Mouse (Mus musculus) CH12.LX (cell line): ENCODE results near the gene Hmcn1. TPM values are rescaled to one million over a fixed set of nuclear protein-coding genes. Genes with fewer than 3 reads are reported as not detected.

Experiments used
- DNase-seq: peaks from one replicate; pipeline ENCODE4 v3.0.0-alpha.2; 2013; ENCODE audit errors: extremely low read depth
- H3K27ac ChIP-seq: 2 replicates; pipeline ENCODE4 v1.5.1; 2012; ENCODE audit warnings: low read depth, mild to moderate bottlenecking, control low read depth, moderate library complexity; ENCODE audit not compliant: insufficient read depth
- H3K27me3 ChIP-seq: replicated peaks from 2 replicates; pipeline ENCODE3; 2012; ENCODE audit warnings: inconsistent platforms
- H3K36me3 ChIP-seq, 2 experiments: replicated peaks in 1 of 2; 2 replicates each; pipeline versions ENCODE3 to v1.6.1; 2012; ENCODE audit warnings: inconsistent platforms in 1 of 2, low read length in 1 of 2, mild to moderate bottlenecking in 1 of 2, mixed read lengths in 1 of 2, moderate library complexity in 1 of 2; ENCODE audit not compliant: control insufficient read depth in 1 of 2, insufficient read depth in 1 of 2
- H3K4me1 ChIP-seq, 2 experiments: 2 replicates each; pipeline ENCODE4 v1.6.1; 2012; ENCODE audit warnings: inconsistent platforms in 1 of 2, moderate library complexity in 1 of 2; ENCODE audit not compliant: insufficient read depth in 2 of 2, control insufficient read depth in 1 of 2
- H3K4me2 ChIP-seq: 2 replicates; pipeline ENCODE4 v1.6.1; 2012; ENCODE audit warnings: low read depth, mild to moderate bottlenecking, control low read depth; ENCODE audit not compliant: poor library complexity, insufficient read depth, severe bottlenecking
- H3K4me3 ChIP-seq, 3 experiments: fragments of 150-350 bp in 1 of 3; sonication (generic) in 1 of 3; replicated peaks in 1 of 3; 2 replicates each; pipeline versions ENCODE3 to v1.5.1; 2011 to 2012; ENCODE audit warnings: low read depth in 2 of 3, low read length in 2 of 3, mild to moderate bottlenecking in 2 of 3, moderate library complexity in 2 of 3, control low read depth in 1 of 3, improper control_type of control experiment in 1 of 3, inconsistent platforms in 1 of 3, mixed read lengths in 1 of 3; ENCODE audit not compliant: poor library complexity in 1 of 3
- H3K79me2 ChIP-seq: replicated peaks from 2 replicates; pipeline ENCODE4 v1.6.1; 2012; ENCODE audit warnings: mild to moderate bottlenecking, moderate library complexity; ENCODE audit not compliant: control insufficient read depth, poor library complexity, insufficient read depth, severe bottlenecking; ENCODE audit errors: extremely low read depth
- H3K9ac ChIP-seq: 2 replicates; pipeline ENCODE4 v1.6.1; 2012; ENCODE audit warnings: low read depth, mild to moderate bottlenecking, control low read depth, moderate library complexity; ENCODE audit not compliant: insufficient read depth
- H3K9me3 ChIP-seq: replicated peaks from 2 replicates; pipeline ENCODE3; 2012; ENCODE audit warnings: low read length, inconsistent platforms, mixed read lengths
- BHLHE40 ChIP-seq: IDR thresholded peaks from 2 replicates; pipeline ENCODE4 v1.6.1; 2011; ENCODE audit warnings: mild to moderate bottlenecking, low read depth, low read length, improper control_type of control experiment
- CHD1 ChIP-seq: IDR thresholded peaks from 2 replicates; pipeline ENCODE4 v1.6.1; 2012; ENCODE audit warnings: low read depth, low read length, improper control_type of control experiment, inconsistent platforms
- CTCF ChIP-seq, 2 experiments: IDR thresholded peaks in 1 of 2; conservative IDR thresholded peaks in 1 of 2; 2 replicates each; pipeline ENCODE4 v1.5.1; 2011 to 2012; ENCODE audit warnings: low read depth in 2 of 2, low read length in 2 of 2, improper control_type of control experiment in 1 of 2, inconsistent platforms in 1 of 2, mild to moderate bottlenecking in 1 of 2, moderate library complexity in 1 of 2
- ELF1 ChIP-seq: IDR thresholded peaks from 2 replicates; pipeline ENCODE4 v1.6.1; 2014; ENCODE audit warnings: low read depth, mild to moderate bottlenecking, inconsistent platforms, low read length, improper control_type of control experiment
- EP300 ChIP-seq: IDR thresholded peaks from 2 replicates; pipeline ENCODE4 v1.6.1; 2011; ENCODE audit warnings: low read length, improper control_type of control experiment
- ETS1 ChIP-seq: conservative IDR thresholded peaks from 2 replicates; pipeline ENCODE4 v1.6.1; 2012; ENCODE audit warnings: low read depth, mild to moderate bottlenecking, inconsistent platforms, low read length, improper control_type of control experiment, moderate library complexity
- GABPA ChIP-seq: IDR thresholded peaks from 2 replicates; pipeline ENCODE4 v1.6.1; 2012; ENCODE audit warnings: low read depth, low read length, improper control_type of control experiment, inconsistent platforms; ENCODE audit not compliant: insufficient replicate concordance
- JUND ChIP-seq: conservative IDR thresholded peaks from 2 replicates; pipeline ENCODE4 v1.6.1; 2011; ENCODE audit warnings: low read depth, low read length, improper control_type of control experiment
- KAT2A ChIP-seq: IDR thresholded peaks from 2 replicates; pipeline ENCODE4 v1.6.1; 2012; ENCODE audit warnings: low read length, improper control_type of control experiment, inconsistent platforms; ENCODE audit not compliant: insufficient replicate concordance
- MAFK ChIP-seq: IDR thresholded peaks from 2 replicates; pipeline ENCODE4 v1.6.1; 2011; ENCODE audit warnings: low read length, improper control_type of control experiment; ENCODE audit not compliant: insufficient replicate concordance
- MAZ ChIP-seq: IDR thresholded peaks from 2 replicates; pipeline ENCODE4 v1.6.1; 2012; ENCODE audit warnings: low read depth, mild to moderate bottlenecking, inconsistent platforms, low read length, improper control_type of control experiment, moderate library complexity
- MXI1 ChIP-seq: IDR thresholded peaks from 2 replicates; pipeline ENCODE4 v1.6.1; 2011; ENCODE audit warnings: mild to moderate bottlenecking, low read depth, low read length, improper control_type of control experiment
- NELFE ChIP-seq: IDR thresholded peaks from 2 replicates; pipeline ENCODE4 v1.6.1; 2011; ENCODE audit warnings: low read depth, low read length, improper control_type of control experiment
- NRF1 ChIP-seq: IDR thresholded peaks from 2 replicates; pipeline ENCODE4 v1.6.1; 2014; ENCODE audit warnings: low read depth, mild to moderate bottlenecking, inconsistent platforms, low read length, improper control_type of control experiment, moderate library complexity
- PAX5 ChIP-seq: IDR thresholded peaks from 2 replicates; pipeline ENCODE4 v1.6.1; 2012; ENCODE audit warnings: low read length, inconsistent platforms, mixed read lengths
- POLR2A ChIP-seq: IDR thresholded peaks from 2 replicates; pipeline ENCODE4 v1.6.1; 2011; ENCODE audit warnings: low read depth, mild to moderate bottlenecking, improper control_type of control experiment, low read length
- RCOR1 ChIP-seq: conservative IDR thresholded peaks from 2 replicates; pipeline ENCODE4 v1.6.1; 2012; ENCODE audit warnings: low read depth, mild to moderate bottlenecking, inconsistent platforms, low read length, improper control_type of control experiment
- SMC3 ChIP-seq: IDR thresholded peaks from 2 replicates; pipeline ENCODE4 v1.6.1; 2011; ENCODE audit warnings: low read depth, low read length, improper control_type of control experiment
- TBP ChIP-seq: conservative IDR thresholded peaks from 2 replicates; pipeline ENCODE4 v1.6.1; 2011; ENCODE audit warnings: low read depth, low read length, improper control_type of control experiment
- TCF12 ChIP-seq: IDR thresholded peaks from 2 replicates; pipeline ENCODE4 v1.6.1; 2014; ENCODE audit warnings: low read depth, mild to moderate bottlenecking, inconsistent platforms, low read length, improper control_type of control experiment
- UBTF ChIP-seq: IDR thresholded peaks from 2 replicates; pipeline ENCODE4 v1.6.1; 2012; ENCODE audit warnings: low read depth, mild to moderate bottlenecking, inconsistent platforms, low read length, improper control_type of control experiment, moderate library complexity
- USF1 ChIP-seq: IDR thresholded peaks from 2 replicates; pipeline ENCODE4 v1.6.1; 2014; ENCODE audit warnings: low read depth, mild to moderate bottlenecking, inconsistent platforms, low read length, improper control_type of control experiment
- USF2 ChIP-seq: conservative IDR thresholded peaks from 2 replicates; pipeline ENCODE4 v1.6.1; 2011; ENCODE audit warnings: low read depth, low read length, improper control_type of control experiment
- ZC3H11A ChIP-seq: IDR thresholded peaks from 2 replicates; pipeline ENCODE4 v1.6.1; 2012; ENCODE audit warnings: low read depth, mild to moderate bottlenecking, inconsistent platforms, low read length, improper control_type of control experiment
- ZKSCAN1 ChIP-seq: IDR thresholded peaks from 2 replicates; pipeline ENCODE4 v1.6.1; 2012; ENCODE audit warnings: low read depth, inconsistent platforms, low read length, improper control_type of control experiment, borderline replicate concordance
- ZNF384 ChIP-seq: IDR thresholded peaks from 2 replicates; pipeline ENCODE4 v1.6.1; 2012; ENCODE audit warnings: low read depth, low read length, improper control_type of control experiment, inconsistent platforms
- dilution Hi-C: fragments of 300-500 bp; cut with MboI; formaldehyde crosslinking; loops from 2 replicates; pipeline ENCODE4 v1.14.3; 2020; ENCODE audit warnings: low sequenced_read_pairs; ENCODE audit not compliant: extremely low pct_unique_long_range_greater_than_20kb, extremely low pct_ligation_motif_present
- in situ Hi-C: fragments of 300-500 bp; cut with MboI; formaldehyde crosslinking; loops from 3 replicates; pipeline ENCODE4 v1.14.3; 2019; ENCODE audit warnings: low sequenced_read_pairs, low pct_ligation_motif_present, low pct_unique_long_range_greater_than_20kb, mixed read lengths
- polyA plus RNA-seq: library from polyadenylated mRNA; unstranded; fragments of >175 nt; gene quantifications from 2 replicates; pipeline ENCODE4 v1.2.1, GENCODE M21; 2012; ENCODE audit warnings: low read depth; ENCODE audit not compliant: insufficient read length
- total RNA-seq, 2 experiments: library from RNA; depleted of rRNA; stranded (reverse); fragments of 300-350 nt in 1 of 2; fragments of >200 nt in 1 of 2; gene quantifications; 2 replicates each; pipeline ENCODE4 v1.2.3; 2012 to 2014

The Hmcn1 gene
- total and polyA plus RNA-seq, 3 experiments: under 0.01 to 0.04 (median 0.01) TPM

DNA sequence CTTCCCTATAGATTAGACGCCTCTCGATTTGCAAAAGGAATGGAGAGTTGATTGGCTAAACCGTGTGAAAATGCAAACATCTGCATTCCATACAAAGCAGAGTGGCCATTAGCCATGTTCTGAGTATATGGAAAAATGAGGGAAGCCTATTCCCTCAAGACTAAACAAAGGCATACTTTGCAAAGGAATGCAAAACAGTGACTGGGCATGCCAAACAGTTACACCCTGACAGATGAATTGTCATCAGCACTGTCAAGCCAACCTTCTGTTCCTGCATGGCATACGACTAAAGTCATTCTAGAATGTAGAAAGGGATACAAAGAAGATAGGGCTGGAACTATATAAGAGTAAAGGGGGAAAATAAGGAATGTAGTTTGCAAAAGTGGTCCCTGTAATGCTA, 115.3 kb downstream of the Hmcn1 start:
- Histone ChIP-seq H3K27ac (no peak overlapping the region), H3K79me2 (no peaks in the 10 kb centered on the region), H3K4me3 (no peak overlapping the region), H3K9me3 (no peaks in the 10 kb centered on the region), H3K4me1 (no peaks in the 10 kb centered on the region)
- dilution Hi-C loops: no loop called here
- TF ChIP-seq PAX5 (no peak), RCOR1 (no peak), ZKSCAN1 (no peak), MXI1 (no peak), JUND (no peak), USF1 (no peak), CHD1 (no peak), GABPA (no peak), NELFE (no peak), CTCF (conservative IDR thresholded peaks at IDR 0.05 in 1 of 2, IDR thresholded peaks at IDR 0.05 in 1 of 2; ENCODE audit: low read depth in 2 of 2, low read length in 2 of 2) (no peak), BHLHE40 (no peak), ZNF384 (no peak), USF2 (no peak), UBTF (no peak), ETS1 (no peak), EP300 (no peak), MAFK (no peak), ELF1 (no peak), NRF1 (no peak)
- TF ChIP-seq, all 38 proteins: peak for 0
- no peak overlapping the region for H3K9ac ChIP-seq
- H3K4me2 ChIP-seq: no peak overlapping the region
- in situ Hi-C loops: no loop called here
- H3K36me3 ChIP-seq: no peaks in the 10 kb centered on the region
- DNase-seq: no peak
- no peaks in the 10 kb centered on the region for H3K27me3 ChIP-seq

DNA sequence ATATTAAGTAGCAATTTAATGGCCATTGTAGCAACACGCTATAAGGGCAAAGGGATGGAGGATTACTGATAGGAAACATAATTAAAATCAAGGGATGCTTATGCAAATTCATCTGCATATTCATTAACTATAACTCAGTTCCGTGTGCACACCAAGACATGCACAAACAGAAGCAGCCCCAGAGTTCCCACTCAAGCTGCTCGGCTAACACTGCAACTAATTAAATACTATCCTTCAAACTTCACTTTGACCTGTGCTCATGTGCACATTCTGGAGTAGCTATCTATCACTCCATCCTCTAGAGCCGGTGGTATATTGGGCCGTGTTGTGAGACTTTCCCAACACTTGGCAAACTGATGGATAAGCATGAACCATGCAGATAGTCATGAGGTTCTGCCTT, 119.2 kb downstream of the Hmcn1 start:
- Histone ChIP-seq H3K36me3 (no peaks in the 10 kb centered on the region), H3K27me3 (no peaks in the 10 kb centered on the region), H3K9ac (no peak overlapping the region), H3K79me2 (no peaks in the 10 kb centered on the region), H3K9me3 (no peaks in the 10 kb centered on the region), H3K27ac (no peak overlapping the region), H3K4me3 (no peak overlapping the region), H3K4me1 (peaks cover 0 to 3% of the 10 kb centered on the region in 2 experiments; a peak in 1 of 4 replicates), H3K4me2 (no peak overlapping the region)
- dilution Hi-C loops: no loop called here
- TF ChIP-seq SMC3 (no peak), ZNF384 (no peak), RCOR1 (no peak), TCF12 (no peak), POLR2A (no peak), GABPA (no peak), USF1 (no peak), ZKSCAN1 (no peak), KAT2A (no peak), MAZ (no peak), MXI1 (no peak), TBP (no peak), ZC3H11A (no peak), CHD1 (no peak)
- no peak for DNase-seq
- in situ Hi-C loops: no loop called here
